Mouse (Mus musculus) megakaryocyte, embryonic 14.5 days (primary cell): ENCODE results near the gene Vps53. TPM values are rescaled to one million over a fixed set of nuclear protein-coding genes. Genes with fewer than 3 reads are reported as not detected.

Source experiments
- H3K27me3 ChIP-seq: replicated peaks from 2 replicates; pipeline ENCODE3; 2012; ENCODE audit warnings: inconsistent platforms
- H3K36me3 ChIP-seq: replicated peaks from 2 replicates; pipeline ENCODE3; 2012; ENCODE audit warnings: low read length, inconsistent platforms, mixed read lengths
- H3K4me1 ChIP-seq: 2 replicates; pipeline ENCODE4 v1.6.1; 2012; ENCODE audit warnings: inconsistent platforms
- H3K4me3 ChIP-seq: replicated peaks from 2 replicates; pipeline ENCODE3; 2012; ENCODE audit warnings: moderate library complexity, mild to moderate bottlenecking, inconsistent platforms
- H3K9me3 ChIP-seq: 2 replicates; pipeline ENCODE4 v1.6.1; 2012; ENCODE audit warnings: inconsistent platforms
- FLI1 ChIP-seq: IDR thresholded peaks from 2 replicates; pipeline ENCODE4 v1.6.1; 2012; ENCODE audit warnings: low read length, inconsistent platforms, mixed read lengths
- GATA1 ChIP-seq: IDR thresholded peaks from 3 replicates; pipeline ENCODE4 v1.6.1; 2012; ENCODE audit warnings: mixed read lengths, low read length, inconsistent platforms, borderline replicate concordance
- polyA plus RNA-seq: library from polyadenylated mRNA; stranded (reverse); fragments of >175 nt; gene quantifications from 2 replicates; pipeline ENCODE4 v1.2.3, GENCODE M21; 2012; ENCODE audit warnings: low replicate concordance; ENCODE audit not compliant: insufficient read depth

Gene Vps53
- polyA plus RNA-seq, 1 experiment: 34.4 TPM

DNA sequence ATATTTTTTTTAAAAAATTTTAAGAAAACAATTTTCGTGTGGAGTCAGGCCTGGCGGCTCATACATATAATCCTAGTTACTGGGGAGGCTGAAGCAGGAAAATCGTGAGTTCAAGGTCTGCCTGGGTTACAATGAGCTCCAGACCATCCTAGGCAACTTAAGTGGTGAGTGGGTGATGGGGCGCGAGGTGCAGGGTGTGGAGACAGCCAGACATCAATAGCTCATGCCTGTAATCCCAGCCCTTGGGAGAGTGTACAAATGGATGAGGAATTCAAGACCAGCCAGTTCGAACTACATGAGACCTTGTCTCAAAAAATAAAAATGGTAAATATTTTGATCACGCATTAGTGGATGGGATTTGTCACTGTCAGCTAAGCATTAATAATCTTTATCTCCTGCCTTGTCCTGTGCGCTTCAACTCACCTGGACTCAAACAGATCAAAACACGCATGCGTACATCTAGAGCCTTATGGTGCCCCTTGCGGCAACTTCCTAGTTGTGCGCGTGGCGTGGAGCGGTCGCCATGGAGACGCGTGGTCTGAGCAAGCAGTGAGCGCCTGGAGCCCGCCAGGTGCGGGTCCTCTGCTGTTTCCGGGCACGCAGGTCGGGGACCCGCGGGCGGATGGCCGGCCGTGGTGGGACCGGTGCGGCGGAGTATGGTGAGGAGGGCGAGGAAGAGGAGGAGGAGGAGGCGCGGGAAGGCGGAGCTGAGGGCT lies 179.8 kb downstream of the Vps53 start, which contains the start of gene 1700016K19Rik:
Gene 1700016K19Rik (plus strand): TSS at position 473 of the 716 bp plus-strand sequence.
- Histone ChIP-seq H3K27me3 (peaks cover 37% of the 10 kb centered on the region), H3K9me3 (no peaks in the 10 kb centered on the region), H3K36me3 (no peaks in the 10 kb centered on the region), H3K4me1 (peaks cover 45% of the 10 kb centered on the region), H3K4me3 (peak within 1 kb of the TSS; percentile 92)
- TF ChIP-seq GATA1 (no peak), FLI1 (no peak)

Other genes starting within 250 kb of the Vps53 start
- 0.25 TPM in 1 of 2 replicates, not detected in the other for gene Rph3al, start 241.2 kb downstream of the Vps53 start, polyA plus RNA-seq
- 0.40 TPM in 1 of 2 replicates, not detected in the other for gene 1700016K19Rik, start 179.7 kb downstream of the Vps53 start, polyA plus RNA-seq
- 1.0 TPM in 1 of 2 replicates, not detected in the other for gene Rflnb, start 151.9 kb downstream of the Vps53 start, polyA plus RNA-seq
- gene Fam57a, start within 50 bp of the Vps53 start, polyA plus RNA-seq: 3.4 TPM in 1 of 2 replicates, not detected in the other
- 3.2 TPM in 1 of 2 replicates, not detected in the other for gene Dbil5, start 38.0 kb upstream of the Vps53 start, polyA plus RNA-seq
- 1.0 TPM in 1 of 2 replicates, not detected in the other for gene Gemin4, start 38.0 kb upstream of the Vps53 start, polyA plus RNA-seq
- gene Mrm3, start 64.1 kb upstream of the Vps53 start, polyA plus RNA-seq: 5.5 TPM in 1 of 2 replicates, not detected in the other
- 3.0 TPM in 1 of 2 replicates, not detected in the other for gene Glod4, start 64.1 kb upstream of the Vps53 start, polyA plus RNA-seq
- 3.6 and 4.1 TPM in 2 replicates for gene Nxn, start 219.5 kb upstream of the Vps53 start, polyA plus RNA-seq
- 4.0 and 29.0 TPM in 2 replicates for gene Timm22, start 227.3 kb upstream of the Vps53 start, polyA plus RNA-seq